Mouse (Mus musculus) liver, embryonic 16.5 days (tissue): ENCODE results near the gene Capn6. TPM values are rescaled to one million over a fixed set of nuclear protein-coding genes. Genes with fewer than 3 reads are reported as not detected.

Source experiments
- microRNA-seq: library from miRNA; unstranded; fragments of <30 nt; microRNA quantifications from one replicate; pipeline ENCODE4, GENCODE M21; 2016
- polyA plus RNA-seq: library from polyadenylated mRNA; unstranded; fragments of >200 nt; fragmentation: Nextera tagmentation; extraction: Ambion mirVana; gene quantifications from 2 replicates; pipeline ENCODE4 v1.2.1, GENCODE M21; 2015

Gene Capn6
- polyA plus RNA-seq, 1 experiment from 2014 or later, result 15.4 TPM

Small RNAs within 50 kb of the gene (microRNA-seq; reads per million reads assigned to microRNA genes)
- 0.74 reads per million for gene Gm47298

Other genes starting within 250 kb of the Capn6 start
- 0.07 and 0.17 TPM in 2 replicates for gene Dcx, start 105.9 kb upstream of the Capn6 start, polyA plus RNA-seq